Mouse (Mus musculus) lung, postnatal 0 days (tissue): ENCODE results near the gene Limd2. TPM values are rescaled to one million over a fixed set of nuclear protein-coding genes. Genes with fewer than 3 reads are reported as not detected.
A peak's percentile ranks its signal among the peaks of the same experiment; 100 is the strongest.

Experiments
- ATAC-seq: fragments of 200-750 bp; cut with Nextera tagmentation; 2 replicates; pipeline ENCODE4 v1.8.0; 2017; ENCODE audit warnings: moderate library complexity
- DNase-seq: peaks from one replicate; pipeline ENCODE4 v3.0.0-alpha.2; 2016; ENCODE audit warnings: low spot score
- H3K27ac ChIP-seq: fragments of 300-500 bp; sonication (generic); 2 replicates; pipeline ENCODE4 v1.5.1; 2014; ENCODE audit warnings: antibody characterized with exemption, mild to moderate bottlenecking, low read length, mixed read lengths
- H3K27me3 ChIP-seq: fragments of 300-500 bp; sonication (generic); replicated peaks from 2 replicates; pipeline ENCODE4 v1.6.1; 2014; ENCODE audit warnings: low read length, mixed read lengths; ENCODE audit not compliant: insufficient read depth
- H3K36me3 ChIP-seq: fragments of 300-500 bp; sonication (generic); 2 replicates; pipeline ENCODE4 v1.6.1; 2014; ENCODE audit warnings: low read length, mixed read lengths; ENCODE audit not compliant: insufficient read depth
- H3K4me1 ChIP-seq: fragments of 300-500 bp; sonication (generic); 2 replicates; pipeline ENCODE4 v1.6.1; 2014; ENCODE audit warnings: antibody characterized with exemption, low read depth, low read length, mixed read lengths; ENCODE audit not compliant: insufficient read depth
- H3K4me2 ChIP-seq: fragments of 300-500 bp; sonication (generic); replicated peaks from 2 replicates; pipeline ENCODE4 v1.6.1; 2014; ENCODE audit warnings: low read depth, mild to moderate bottlenecking, low read length, moderate library complexity, mixed read lengths
- H3K4me3 ChIP-seq: fragments of 300-500 bp; sonication (generic); 2 replicates; pipeline ENCODE4 v1.5.1; 2014; ENCODE audit warnings: low read depth, low read length
- H3K9ac ChIP-seq: fragments of 300-500 bp; sonication (generic); replicated peaks from 2 replicates; pipeline ENCODE4 v1.6.1; 2014; ENCODE audit warnings: low read depth, mild to moderate bottlenecking
- H3K9me3 ChIP-seq: fragments of 300-500 bp; sonication (generic); 2 replicates; pipeline ENCODE4 v1.6.1; 2016; ENCODE audit warnings: low read length, mixed read lengths
- CTCF ChIP-seq: IDR thresholded peaks from 2 replicates; pipeline ENCODE4 v1.5.1; 2016; ENCODE audit warnings: antibody characterized with exemption, mild to moderate bottlenecking
- EP300 ChIP-seq: IDR thresholded peaks from 2 replicates; pipeline ENCODE4 v1.6.1; 2016; ENCODE audit warnings: antibody characterized with exemption, mild to moderate bottlenecking, control low read depth
- WGBS: fragments of 180-500 bp; shearing (Covaris S2); extraction: QIAGEN DNeasy Blood & Tissue Kit; methylation state at CpG from one replicate; pipeline ENCODE4 v1.1.7; 2014; 5-methylcytosine and 5-hydroxymethylcytosine counted together
- polyA plus RNA-seq: library from polyadenylated mRNA; unstranded; fragments of >200 nt; fragmentation: Nextera tagmentation; extraction: Ambion mirVana; gene quantifications from 2 replicates; pipeline ENCODE4 v1.2.1, GENCODE M21; 2015

Limd2 gene
- polyA plus RNA-seq, 1 experiment from 2014 or later: 226 TPM

DNA sequence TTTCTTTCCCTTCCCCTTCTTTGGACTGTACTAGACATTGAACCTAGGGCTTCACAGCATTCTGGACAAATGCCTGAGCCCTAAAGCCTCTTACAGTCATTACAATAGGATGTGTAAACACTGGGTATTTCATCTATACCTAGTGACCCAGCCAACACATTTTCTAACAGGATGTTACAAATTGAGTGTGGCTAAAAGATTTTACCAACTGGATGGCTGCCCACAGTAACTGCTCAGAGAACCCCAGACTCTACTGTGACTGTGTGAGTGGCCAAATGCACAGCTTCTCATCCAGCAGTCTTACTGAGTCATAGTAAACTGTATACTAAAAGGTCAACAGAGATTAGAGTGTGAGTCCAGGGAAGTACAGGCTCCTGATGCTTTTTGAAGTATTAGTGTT is 34.7 kb upstream of the Limd2 start:
- Histone ChIP-seq H3K4me1 (no peaks in the 10 kb centered on the region), H3K4me2 (no peak overlapping the region), H3K27me3 (no peaks in the 10 kb centered on the region), H3K27ac (peak overlapping the region; percentile 61), H3K4me3 (no peak overlapping the region), H3K36me3 (0 out of 2 replicates have a peak, but pooled peaks cover 3% of the 10 kb centered on the region), H3K9me3 (no peaks in the 10 kb centered on the region), H3K9ac (no peak overlapping the region)
- DNase-seq (peak; percentile 51), ATAC-seq (no peak)
- no peak for TF ChIP-seq CTCF
- TF ChIP-seq EP300: 0 out of 2 replicates have a peak, but pooled peaks have one; percentile 13

GRCm38 (mm10) chr11:106194891-106195290 is 34.2 kb upstream of the Limd2 start:
- Histone ChIP-seq H3K9ac (no peak overlapping the region), H3K4me3 (no peak overlapping the region), H3K27ac (peak overlapping the region; percentile 61), H3K27me3 (no peaks in the 10 kb centered on the region), H3K36me3 (0 out of 2 replicates have a peak, but pooled peaks cover 3% of the 10 kb centered on the region), H3K9me3 (no peaks in the 10 kb centered on the region), H3K4me1 (no peaks in the 10 kb centered on the region), H3K4me2 (no peak overlapping the region)
- no peak for ATAC-seq
- 80% methylated on average over 7 of the region's 7 CpGs for WGBS
- DNase-seq: no peak
- TF ChIP-seq EP300 (no peak), CTCF (no peak)

GRCm38 (mm10) chr11:106194155-106194541 is 33.5 kb upstream of the Limd2 start:
- WGBS: 21% methylated on average over 3 of the region's 3 CpGs
- 0 out of 2 replicates have a peak, but pooled peaks cover 3% of the 10 kb centered on the region for H3K36me3 ChIP-seq
- TF ChIP-seq EP300: no peak
- TF ChIP-seq CTCF: no peak
- peak overlapping the region; percentile 50 for H3K9ac ChIP-seq
- no peaks in the 10 kb centered on the region for H3K9me3 ChIP-seq
- no peak for ATAC-seq
- peak overlapping the region; percentile 71 for H3K4me2 ChIP-seq
- H3K4me3 ChIP-seq: peak overlapping the region; percentile 62
- DNase-seq: no peak
- no peaks in the 10 kb centered on the region for H3K27me3 ChIP-seq
- peak overlapping the region; percentile 88 for H3K27ac ChIP-seq
- no peaks in the 10 kb centered on the region for H3K4me1 ChIP-seq

DNA sequence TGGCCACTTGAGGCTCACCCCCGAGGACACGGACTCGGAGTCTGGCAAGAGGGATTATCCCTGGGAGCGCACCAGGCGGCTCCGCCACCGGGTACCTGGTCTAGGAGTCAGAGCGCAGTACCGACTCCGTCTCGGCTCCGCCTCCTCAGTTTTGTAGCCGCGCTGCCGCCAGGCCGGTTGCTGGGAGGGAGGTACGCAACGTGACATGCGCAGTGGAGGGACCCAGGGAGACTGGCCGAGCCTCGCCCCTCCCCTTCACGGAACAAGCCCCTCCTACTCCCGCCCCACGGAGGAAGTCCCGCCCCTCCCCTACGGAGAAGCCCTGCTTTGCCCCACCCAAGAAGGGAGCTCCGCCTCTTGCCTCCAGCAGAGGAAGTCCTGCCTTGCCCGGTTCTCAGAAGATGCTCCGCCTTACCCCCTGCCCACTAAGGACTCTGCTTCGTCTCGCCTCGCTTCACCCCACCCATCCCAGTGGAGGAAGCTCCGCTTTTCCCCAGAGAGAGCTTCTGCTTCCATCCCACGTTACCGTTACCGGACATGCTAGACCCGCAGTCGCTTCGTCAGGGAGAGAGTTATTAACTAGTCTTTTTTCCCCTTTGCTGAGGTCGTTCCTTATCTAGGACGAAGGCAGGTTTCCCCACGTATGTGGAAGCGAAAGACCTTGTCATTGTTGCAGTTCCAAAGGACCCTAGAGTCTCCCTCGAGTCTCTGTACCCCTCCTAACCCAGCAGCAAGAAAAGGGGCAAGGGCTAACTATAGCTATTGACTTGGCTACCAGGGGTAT is 32.9 kb upstream of the Limd2 start:
- no peaks in the 10 kb centered on the region for H3K4me1 ChIP-seq
- H3K9me3 ChIP-seq: no peaks in the 10 kb centered on the region
- H3K4me2 ChIP-seq: peak overlapping the region; percentile 71
- peak overlapping the region; percentile 88 for H3K27ac ChIP-seq
- H3K27me3 ChIP-seq: no peaks in the 10 kb centered on the region
- TF ChIP-seq EP300 (no peak), CTCF (no peak; the same call in 1 of the 2 replicates)
- peak overlapping the region; percentile 62 for H3K4me3 ChIP-seq
- H3K9ac ChIP-seq: peak overlapping the region; percentile 50
- 4% methylated on average over 44 of the region's 44 CpGs for WGBS
- H3K36me3 ChIP-seq: 0 out of 2 replicates have a peak, but pooled peaks cover 3% of the 10 kb centered on the region
- peak; percentile 100 for DNase-seq
- peak; percentile 98 for ATAC-seq

DNA sequence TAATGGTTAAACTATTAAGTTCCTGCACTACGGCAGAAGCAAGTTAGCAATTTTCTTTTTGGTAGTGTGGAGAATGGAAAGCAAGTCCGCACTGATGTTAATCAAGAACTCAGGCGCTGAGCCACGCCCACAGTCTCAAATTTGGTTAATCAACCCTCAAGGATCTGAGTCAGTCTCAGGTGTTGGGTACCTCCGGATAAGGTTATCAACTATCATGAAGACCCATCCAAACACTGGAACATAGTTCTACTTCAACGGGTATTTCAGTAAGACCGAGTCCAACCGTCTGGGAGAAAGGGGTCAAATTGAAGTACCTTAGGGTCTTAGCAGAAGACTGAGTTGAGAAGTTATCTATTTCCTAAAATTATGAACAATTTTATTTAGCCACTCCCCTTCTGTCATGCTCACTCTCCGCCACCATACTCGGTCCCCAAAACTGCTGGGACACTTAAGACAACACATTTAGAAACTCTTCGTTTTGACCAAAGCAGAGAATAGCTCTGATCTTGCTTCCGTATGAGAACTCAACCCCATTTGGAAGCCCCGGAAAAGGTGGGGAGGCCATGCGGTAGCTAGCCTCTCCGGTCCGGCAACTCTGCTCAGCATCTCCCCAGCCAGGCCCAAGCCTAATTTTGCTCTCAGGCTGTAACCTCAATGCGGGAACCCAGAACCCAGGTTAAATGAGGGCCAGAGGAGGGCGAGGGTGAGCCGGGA is 32.2 kb upstream of the Limd2 start:
- no peaks in the 10 kb centered on the region for H3K36me3 ChIP-seq
- H3K27me3 ChIP-seq: no peaks in the 10 kb centered on the region
- H3K27ac ChIP-seq: peak overlapping the region; percentile 71
- no peak for TF ChIP-seq EP300
- peak; percentile 49; the same call in 1 of the 2 replicates for TF ChIP-seq CTCF
- H3K4me1 ChIP-seq: no peaks in the 10 kb centered on the region
- peak; percentile 20 for DNase-seq
- H3K4me2 ChIP-seq: peak overlapping the region; percentile 71
- H3K9me3 ChIP-seq: no peaks in the 10 kb centered on the region
- no peak; the same call in 1 of the 2 replicates for ATAC-seq
- peak overlapping the region; percentile 48 for H3K9ac ChIP-seq
- H3K4me3 ChIP-seq: peak overlapping the region; percentile 62
- 6% methylated on average over 19 of the region's 19 CpGs for WGBS

GRCm38 (mm10) chr11:106192241-106192640 is 31.6 kb upstream of the Limd2 start:
- no peak for TF ChIP-seq CTCF
- TF ChIP-seq EP300: no peak
- Histone ChIP-seq H3K27ac (no peak overlapping the region), H3K9me3 (no peaks in the 10 kb centered on the region), H3K4me2 (peak overlapping the region; percentile 71; the same call in 1 of the 2 replicates), H3K4me1 (no peaks in the 10 kb centered on the region), H3K36me3 (no peaks in the 10 kb centered on the region), H3K4me3 (no peak overlapping the region), H3K9ac (no peak overlapping the region), H3K27me3 (no peaks in the 10 kb centered on the region)
- ATAC-seq (no peak), DNase-seq (no peak)
- WGBS: 67% methylated on average over 5 of the region's 5 CpGs
